Mouse (Mus musculus) embryo, embryonic 11 days (tissue): Measurements from ENCODE around the gene Wipf3.

Experiments
- DNase-seq: peaks from one replicate; pipeline ENCODE4 v3.0.0-alpha.2; 2015

The Wipf3 gene

GRCm38 (mm10) chr6:54478646-54479324 lies 49.4 kb downstream of the Wipf3 start:
- peak; percentile 27 for DNase-seq

- DNase-seq = no peak
Observed at GRCm38 (mm10) chr6:54481390-54482112, 52.1 kb downstream of the Wipf3 start.

DNA sequence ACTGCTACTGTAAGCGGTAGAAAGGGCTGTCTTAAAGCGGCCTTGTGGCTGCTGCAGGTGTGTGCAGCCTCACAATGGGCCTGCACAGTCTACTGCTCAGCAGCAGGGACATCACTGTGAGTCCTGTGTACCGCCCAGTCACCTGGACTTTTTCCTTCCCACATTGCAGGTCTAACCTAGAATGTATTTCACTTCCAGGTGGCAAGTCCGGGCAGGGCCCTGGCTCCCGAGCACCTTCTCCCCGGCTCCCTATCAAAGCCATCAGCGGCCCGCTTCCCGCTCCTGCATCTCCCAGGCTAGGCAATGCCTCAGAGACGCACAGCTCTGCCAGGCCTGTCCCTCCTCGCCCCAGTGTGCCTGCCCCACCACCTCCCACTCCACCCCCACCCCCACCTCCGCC lies 55.6 kb downstream of the Wipf3 start:
- DNase-seq = peak; percentile 23

DNA sequence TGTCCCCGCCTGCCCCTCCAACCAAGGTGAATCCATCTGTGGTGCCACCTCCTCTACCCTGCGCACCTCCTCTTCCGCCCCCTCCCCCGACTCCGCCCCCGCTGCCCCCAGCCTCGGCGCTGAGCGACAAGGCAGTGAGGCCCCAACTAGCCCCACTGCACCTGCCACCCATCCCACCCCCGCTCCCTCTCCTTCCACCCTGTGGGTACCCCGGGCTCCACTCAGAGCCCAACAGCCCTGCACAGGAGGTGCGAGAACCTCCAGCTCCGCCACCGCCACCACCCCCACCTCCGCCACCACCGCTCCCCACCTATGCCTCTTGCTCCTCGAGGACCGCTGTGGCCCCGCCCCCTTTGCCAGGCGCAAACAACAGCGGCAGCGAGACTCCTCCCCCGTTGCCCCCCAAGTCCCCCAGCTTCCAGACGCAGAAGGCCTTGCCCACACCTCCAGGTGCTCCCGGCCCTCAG lies 56.1 kb downstream of the Wipf3 start:
- DNase-seq = peak; percentile 25

DNA sequence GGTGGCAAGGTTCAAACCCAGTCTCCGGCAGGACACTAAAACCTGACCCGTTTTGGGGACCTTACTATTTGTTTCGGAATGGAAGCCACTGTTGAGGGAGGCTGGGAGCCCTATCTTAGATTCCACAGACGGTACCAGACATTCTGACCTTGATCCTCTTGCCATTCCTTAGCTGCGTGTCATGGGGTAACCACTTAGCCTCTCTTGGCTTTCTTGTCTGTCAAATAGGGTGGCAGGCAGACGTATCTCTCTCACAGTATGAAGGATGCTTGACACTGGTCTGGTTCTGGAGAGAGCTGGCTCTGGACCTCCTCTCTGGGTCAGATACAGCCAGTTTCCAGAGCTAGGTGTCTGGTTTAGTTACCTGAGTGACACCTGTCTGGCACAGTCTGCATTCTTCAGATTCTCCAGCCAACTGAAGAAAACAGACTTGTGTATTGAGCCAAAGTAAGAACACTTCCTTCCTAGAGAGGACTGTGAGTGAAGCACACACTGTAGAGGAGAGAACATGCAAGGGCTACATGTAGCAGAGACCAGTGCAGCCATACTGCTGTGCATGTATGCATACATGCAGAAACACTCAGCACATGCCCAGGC lies 56.7 kb downstream of the Wipf3 start:
- no peak for DNase-seq

GRCm38 (mm10) chr6:54491074-54491473 lies 61.7 kb downstream of the Wipf3 start:
- no peak for DNase-seq

DNA sequence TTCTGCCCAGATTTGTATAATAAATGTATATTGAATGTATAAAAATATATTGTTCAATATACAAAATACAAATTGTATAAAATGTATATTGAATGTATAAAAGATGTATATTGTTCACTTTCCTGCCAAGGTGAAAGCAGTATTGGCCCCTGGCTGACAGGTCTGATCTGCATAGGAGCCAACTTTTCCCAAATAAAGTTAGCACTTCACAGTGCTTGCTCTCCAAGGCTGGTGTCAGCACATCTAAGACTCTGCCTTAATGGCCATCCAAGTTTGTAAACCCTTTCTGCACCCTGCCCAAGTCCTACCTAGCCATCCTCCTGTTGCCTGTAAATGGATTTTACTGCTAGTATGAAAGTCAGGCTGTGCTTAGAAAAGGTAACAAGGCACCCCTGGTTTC lies 64.7 kb downstream of the Wipf3 start:
- DNase-seq = no peak

DNA sequence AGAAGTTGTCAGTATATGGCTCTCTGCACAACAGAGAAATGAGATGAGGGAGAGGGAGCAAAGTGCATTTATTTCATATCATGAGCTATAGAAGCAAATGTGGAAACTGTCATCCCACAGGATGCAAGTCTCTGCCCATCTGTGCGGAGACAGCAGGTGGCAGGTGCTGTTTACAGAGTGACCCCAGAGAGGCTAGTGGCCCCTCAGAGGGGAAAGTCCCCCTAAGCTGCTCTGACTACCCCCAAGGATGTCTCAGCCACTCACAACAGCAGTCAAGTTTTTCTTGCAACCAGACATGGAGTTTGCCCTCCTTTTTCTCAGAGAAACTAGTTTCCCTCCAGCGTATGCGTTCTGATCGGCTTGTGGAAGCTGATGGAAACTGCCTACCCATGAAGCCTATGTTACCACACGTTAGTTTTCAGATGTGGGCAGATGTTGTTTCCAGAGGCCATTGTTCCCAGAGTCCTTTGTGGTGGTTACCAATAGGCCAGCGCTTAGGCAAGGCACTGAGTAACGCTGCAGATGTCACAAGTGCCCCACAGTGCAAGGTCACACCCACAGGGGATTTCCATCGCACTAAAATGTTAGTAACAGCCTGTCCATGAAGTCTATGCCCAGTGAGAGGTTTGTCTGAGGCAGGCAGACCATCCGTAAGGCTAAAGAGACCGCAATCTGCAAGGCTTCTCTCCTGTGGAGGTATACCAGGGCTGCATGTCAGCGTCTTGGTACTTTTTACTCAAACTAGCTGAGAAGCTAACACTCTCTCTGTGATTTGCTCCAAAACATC lies 65.4 kb downstream of the Wipf3 start:
- peak; percentile 25 for DNase-seq

GRCm38 (mm10) chr6:54496214-54496613 lies 66.8 kb downstream of the Wipf3 start:
- DNase-seq = no peak

DNA sequence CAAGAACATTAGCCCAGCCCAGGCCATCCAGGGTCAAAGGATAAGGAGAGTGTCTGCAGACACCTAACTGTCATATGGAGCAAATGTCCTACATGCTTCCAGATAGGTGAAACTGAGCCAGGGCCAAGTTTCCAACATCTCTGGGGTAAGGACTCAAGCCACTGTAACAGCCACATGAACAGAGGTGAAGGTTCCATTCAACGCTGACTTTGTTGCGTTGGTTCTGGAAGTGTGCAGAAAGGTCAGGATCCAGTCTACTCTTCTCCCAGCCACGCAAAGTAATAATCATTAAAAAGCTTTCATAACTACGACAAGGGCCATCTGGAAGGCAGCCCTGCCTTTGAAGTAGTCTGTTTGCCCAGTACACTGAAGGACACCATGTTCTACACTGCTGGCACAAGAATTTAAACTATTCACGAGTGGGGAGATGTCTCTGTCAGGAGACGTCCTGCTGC lies 73.3 kb downstream of the Wipf3 start:
- no peak for DNase-seq

DNA sequence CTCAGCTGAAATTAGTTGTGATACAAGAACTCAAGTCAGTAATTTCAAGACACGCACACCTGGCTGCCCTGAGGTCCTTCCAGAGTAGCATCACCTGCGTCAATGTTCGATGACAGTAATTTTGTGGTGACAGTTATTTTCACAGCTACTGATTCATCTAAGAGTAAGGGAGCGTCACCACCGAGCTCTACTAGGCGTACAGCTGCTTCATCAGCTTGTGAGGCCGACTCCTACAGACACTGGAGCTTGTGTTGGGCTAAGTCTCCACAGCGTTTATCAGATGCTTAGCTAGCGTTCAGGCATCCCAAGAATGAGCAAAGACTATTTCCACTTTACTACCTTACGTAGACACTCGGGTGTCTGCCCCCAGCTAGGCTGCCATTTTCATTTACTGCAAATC lies 76.9 kb downstream of the Wipf3 start:
- DNase-seq = no peak

DNA sequence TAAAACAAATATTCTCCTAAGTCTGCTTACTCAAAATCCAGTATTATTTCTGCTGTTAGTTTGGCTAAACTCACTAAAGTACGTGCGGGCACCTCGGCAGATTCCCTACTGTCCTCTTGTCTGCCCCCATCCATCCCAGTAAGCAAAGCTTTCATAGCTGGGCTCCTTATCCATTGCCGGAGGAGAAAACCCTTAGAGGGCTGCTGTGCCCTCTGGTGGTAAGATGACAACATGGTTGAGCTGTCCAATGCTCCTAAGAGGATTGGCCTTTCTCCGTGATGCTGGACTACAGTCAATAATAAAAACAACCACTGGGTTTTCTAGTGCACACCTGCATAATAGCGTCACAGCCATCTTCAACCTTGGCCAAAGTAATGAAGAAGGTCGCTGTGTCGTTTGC lies 77.6 kb downstream of the Wipf3 start:
- peak; percentile 80 for DNase-seq

DNA sequence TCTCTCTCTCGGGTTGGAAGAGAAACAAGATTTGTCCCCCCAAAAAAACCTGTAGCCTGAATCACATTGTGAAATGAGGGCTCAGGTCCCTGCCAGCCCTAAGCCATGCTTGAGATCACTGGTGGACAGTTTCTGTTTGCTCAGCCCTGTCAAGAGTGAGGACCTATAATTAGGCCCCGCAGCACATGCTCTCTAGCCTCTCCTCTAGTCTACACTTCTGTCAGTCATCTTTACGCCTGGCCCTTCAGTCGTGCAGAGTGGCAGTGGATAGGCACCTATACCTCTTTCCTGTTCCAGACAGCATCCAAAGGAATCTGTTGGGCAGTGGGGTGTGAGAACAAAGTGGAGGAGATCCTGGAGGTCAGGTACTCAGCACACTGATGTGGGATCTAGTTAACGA lies 78.4 kb downstream of the Wipf3 start:
- DNase-seq = no peak

- no peak for DNase-seq
Observed at GRCm38 (mm10) chr6:54508256-54508793, 78.9 kb downstream of the Wipf3 start.

DNA sequence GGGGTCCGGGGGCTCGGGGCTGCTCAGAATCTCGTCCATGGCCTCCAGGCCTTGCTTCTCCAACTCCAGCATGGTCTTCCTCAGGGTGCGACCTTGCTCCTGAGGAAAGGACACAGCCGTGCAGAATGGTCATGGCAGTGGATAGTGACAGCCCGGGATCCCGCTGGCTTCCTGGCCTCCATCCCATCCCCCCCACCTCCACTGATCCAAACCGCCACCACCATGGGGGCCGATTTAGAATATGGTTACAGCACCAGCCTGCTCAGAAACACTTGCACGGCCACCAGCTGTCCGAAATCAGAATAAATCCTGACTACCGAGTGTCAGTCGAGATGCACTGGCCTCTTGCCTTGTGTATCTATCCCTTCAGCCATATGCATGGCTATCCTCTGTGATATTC lies 79.9 kb downstream of the Wipf3 start:
- DNase-seq = no peak

DNA sequence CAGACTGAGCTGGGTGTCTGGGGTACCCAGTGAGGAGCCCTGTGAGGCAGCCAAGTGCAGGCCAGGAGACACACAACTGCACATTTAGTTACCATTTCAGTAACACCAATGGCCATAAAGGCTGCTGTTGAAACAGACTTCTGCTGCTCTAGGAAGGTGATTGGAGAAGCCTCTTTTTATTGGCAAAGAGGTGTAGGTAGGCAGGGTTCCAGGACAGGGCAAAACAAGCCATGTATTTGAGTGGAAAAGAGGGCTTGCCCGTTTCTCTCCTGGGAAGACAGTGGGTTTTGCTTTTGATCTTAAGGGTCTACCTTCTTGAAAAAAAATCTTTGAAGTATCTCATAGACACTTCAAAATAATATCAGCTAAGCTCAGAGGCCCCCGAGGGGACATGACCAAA lies 82.9 kb downstream of the Wipf3 start:
- no peak for DNase-seq

- no peak for DNase-seq
Observed at GRCm38 (mm10) chr6:54516512-54517134, 87.2 kb downstream of the Wipf3 start.

- no peak for DNase-seq
Observed at GRCm38 (mm10) chr6:54518758-54519157, 89.4 kb downstream of the Wipf3 start.

DNA sequence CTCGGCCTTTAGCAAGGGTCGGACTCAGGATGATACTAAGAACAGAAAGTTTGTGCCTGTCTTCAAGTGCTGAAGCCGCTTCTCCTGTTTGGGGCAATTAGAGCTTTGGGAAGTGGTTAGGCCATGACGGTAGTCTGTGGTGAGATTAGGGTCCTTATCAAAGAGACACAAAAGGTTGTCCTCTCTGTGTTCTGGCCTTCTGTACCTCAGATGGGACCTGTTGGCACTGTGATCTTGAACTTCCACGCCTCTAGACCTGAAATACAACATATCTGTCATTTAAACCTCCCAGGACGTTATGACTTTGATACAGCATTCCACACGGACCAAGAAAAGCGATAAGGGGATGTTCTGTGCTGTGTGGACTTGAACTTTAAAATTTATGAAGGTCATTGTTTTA lies 99.3 kb downstream of the Wipf3 start:
- no peak for DNase-seq

- DNase-seq = no peak
Observed at GRCm38 (mm10) chr6:54530182-54530581, 100.8 kb downstream of the Wipf3 start.

DNA sequence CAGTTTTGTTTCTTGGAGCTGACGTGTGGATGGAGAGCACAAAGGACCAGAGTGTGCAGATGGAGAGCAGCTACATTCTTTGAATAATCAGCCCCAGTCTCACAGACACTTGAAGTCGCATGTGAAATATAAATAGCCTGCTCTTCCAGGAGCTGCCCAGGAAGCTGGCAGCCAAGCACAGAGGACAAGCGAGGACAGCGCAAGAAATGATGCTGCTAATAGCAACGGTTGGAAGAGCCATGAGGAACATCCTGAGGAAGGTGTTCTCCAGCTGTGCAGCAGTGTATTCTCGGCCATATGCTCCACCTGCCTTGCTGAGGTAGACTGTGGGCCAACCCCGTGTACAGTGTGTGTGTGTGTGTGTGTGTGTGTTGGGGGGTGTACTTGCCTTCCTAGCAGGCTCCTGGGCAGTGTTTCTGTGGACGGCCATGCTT lies 101.7 kb downstream of the Wipf3 start:
- no peak for DNase-seq

- DNase-seq = no peak
Observed at GRCm38 (mm10) chr6:54535485-54535884, 106.1 kb downstream of the Wipf3 start.
